Mouse (Mus musculus): Measurements from ENCODE around the gene Nudcd3.

DNA sequence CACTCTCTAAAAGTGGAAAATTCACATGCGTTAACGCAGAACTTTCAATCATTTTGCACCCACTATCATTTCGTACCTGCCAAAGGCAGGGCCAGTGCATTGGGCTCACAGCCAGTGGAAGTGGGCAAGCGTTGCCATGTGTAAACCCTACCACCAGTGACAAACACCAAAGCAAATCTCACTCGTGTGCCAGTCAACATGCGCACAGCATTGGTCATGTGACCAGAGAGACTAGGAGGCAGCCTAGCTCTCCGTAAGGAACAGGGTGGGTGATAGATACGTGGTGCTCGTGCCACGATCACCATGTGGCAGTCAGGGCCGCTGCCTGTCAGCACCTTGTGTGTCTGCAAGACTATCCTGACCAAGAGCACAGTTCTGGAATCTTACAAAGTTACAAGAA lies 137.9 kb downstream of the Nudcd3 start:
- no peak for TF ChIP-seq TCF12 (IDR thresholded peaks at IDR 0.05; ENCODE audit: insufficient read depth, poor library complexity, severe bottlenecking)
- TF ChIP-seq POLR2A (IDR thresholded peaks at IDR 0.05; ENCODE audit: insufficient read length, low read depth), result no peak
- TF ChIP-seq TCF3 (IDR thresholded peaks at IDR 0.05; ENCODE audit: insufficient read length, low read depth), result no peak
- no peak for TF ChIP-seq USF1 (IDR thresholded peaks at IDR 0.05; ENCODE audit: low read depth)
- no peak for TF ChIP-seq MAX (IDR thresholded peaks at IDR 0.05; ENCODE audit: low read depth)

Measured in myocyte (in vitro differentiated cells).